Mouse (Mus musculus) kidney, adult 9 months (tissue): ENCODE results near the gene Gm10277.

Experiments
- DNase-seq: peaks from one replicate; pipeline ENCODE4 v3.0.0; 2022

Gene Gm10277

DNA sequence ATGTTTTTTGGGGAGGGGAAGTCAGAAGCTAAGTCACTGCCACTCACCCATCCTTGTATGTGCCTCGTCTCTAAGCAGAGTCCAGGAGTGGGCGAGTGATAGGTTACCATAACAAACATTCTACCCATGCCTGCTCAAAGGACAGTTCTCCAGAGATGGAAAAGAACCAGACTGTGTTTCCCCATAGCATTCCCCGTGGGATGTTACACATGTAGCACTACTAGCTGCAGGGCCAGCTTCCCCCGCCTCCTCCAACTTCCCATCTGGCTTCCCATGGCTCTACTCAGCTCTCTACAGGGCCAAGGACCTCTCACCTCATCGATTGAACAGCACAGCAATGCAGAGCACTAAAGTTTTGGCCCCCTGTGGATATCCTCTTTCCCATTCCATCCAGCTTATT, 7.7 kb upstream of the Gm10277 start:
- no peak for DNase-seq

DNA sequence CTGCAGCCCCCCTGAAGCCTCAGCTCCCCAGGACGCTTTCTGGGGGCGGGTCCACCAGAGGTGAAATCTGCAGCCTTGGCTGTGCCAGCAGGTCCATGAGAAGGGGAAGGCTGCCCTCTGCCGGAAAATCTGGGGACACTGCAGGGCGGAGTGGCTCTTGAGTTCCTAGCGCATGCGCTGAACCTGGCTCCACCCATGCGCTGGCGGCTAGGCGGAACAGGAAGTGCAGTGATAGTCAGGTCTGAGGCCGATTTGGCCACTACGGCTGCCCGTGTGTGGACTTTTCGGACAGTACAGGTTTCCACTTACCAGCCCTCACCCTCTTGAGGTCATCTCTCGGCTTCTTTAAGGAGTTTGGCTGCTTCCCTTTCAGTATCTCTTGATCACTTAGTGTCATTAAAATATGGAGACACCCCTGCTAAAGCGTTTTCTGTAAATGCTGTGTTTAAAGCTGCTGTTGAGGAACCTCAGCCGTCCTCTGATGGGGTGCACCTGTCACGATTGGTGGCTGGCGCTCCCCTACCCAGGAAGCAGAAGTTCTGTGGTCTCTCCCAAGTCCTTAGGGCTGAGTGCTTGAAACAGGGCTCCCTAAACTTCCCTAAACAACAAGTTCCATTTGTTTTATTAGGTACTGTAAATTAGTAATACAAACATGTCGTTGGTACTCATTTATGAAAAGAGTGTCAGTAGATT, 5.8 kb upstream of the Gm10277 start:
- DNase-seq: peak; percentile 99

DNA sequence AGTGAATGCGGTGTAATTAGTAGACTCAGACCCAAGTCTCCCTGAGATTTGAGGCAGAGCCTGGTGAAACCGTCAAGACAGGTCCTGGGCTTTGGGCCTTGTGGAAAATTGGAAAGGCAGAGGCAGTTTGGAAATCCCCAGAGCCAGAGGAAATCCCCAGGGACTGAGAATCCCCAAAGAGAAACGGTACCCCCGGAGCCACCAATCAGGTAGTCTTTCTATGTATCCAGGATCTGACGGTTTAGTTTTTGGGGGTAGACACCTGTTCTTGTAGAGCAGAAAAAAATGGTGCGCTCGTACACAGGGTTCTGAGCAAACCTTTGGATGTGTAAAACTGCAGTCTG, 5.0 kb upstream of the Gm10277 start:
- DNase-seq: no peak

DNA sequence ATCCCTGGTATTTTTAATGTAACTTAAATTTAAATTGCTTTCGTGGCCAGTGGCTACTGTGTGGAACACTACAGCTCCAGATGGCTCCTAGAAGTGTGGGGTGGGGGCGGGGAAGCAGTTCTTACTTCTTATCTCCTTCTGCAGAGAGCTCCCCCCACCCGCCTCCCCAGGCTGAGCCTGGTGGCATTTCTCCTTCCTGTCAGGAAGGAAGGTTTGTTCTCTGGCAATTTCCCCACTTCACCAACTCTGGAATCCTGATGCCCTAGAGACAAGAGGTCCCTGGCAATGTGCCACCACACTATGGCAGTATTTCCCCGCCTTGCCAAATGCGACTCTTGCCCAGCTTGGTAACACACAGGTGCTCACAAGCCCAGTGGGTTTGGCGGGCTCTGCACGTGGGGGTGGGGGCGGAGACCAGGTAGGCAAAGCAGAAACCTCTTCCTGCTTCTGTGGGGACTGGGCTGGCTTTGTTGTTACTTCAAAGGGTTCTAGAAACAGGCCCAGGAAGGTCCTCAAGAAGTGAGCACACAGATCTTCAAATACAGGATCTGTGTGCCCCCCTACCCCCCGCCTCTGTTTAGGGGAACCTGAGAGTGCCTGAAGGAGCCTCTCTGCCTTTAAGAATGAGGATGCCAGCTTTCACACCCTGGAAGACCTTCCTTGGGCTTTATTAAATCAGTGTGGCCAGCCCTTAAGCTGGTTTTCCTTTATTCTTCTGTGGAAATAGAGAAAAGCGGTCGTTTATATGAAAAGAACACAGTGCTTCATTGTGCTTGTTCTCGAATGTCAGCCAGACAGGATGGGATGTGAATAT, 4.4 kb upstream of the Gm10277 start:
- DNase-seq: peak; percentile 87

GRCm38 (mm10) chr11:77791241-77791727, 3.7 kb upstream of the Gm10277 start:
- DNase-seq: peak; percentile 57

DNA sequence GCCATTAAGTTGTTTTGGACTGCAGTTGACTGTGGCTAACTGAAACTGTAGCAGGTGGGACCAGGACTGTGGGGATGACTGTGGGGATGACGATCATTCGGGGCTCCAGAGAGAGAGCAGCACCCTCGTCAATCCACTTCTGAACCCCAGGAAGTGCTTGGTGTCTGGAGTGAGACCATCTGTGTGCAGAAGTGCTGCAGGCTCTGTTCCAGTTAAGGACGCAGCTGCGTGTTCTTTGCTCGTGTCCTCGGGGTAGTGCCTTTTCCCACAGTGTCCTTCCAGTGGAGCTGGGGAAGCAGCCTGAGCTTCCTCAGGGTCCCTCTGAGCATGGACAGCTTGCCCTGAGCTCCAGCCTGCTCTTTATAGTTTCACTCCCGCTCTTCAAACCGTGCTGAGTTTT, 2.7 kb upstream of the Gm10277 start:
- no peak for DNase-seq

- DNase-seq: no peak
These were observed 2.0 kb upstream of the Gm10277 start for GRCm38 (mm10) chr11:77789512-77789911.

DNA sequence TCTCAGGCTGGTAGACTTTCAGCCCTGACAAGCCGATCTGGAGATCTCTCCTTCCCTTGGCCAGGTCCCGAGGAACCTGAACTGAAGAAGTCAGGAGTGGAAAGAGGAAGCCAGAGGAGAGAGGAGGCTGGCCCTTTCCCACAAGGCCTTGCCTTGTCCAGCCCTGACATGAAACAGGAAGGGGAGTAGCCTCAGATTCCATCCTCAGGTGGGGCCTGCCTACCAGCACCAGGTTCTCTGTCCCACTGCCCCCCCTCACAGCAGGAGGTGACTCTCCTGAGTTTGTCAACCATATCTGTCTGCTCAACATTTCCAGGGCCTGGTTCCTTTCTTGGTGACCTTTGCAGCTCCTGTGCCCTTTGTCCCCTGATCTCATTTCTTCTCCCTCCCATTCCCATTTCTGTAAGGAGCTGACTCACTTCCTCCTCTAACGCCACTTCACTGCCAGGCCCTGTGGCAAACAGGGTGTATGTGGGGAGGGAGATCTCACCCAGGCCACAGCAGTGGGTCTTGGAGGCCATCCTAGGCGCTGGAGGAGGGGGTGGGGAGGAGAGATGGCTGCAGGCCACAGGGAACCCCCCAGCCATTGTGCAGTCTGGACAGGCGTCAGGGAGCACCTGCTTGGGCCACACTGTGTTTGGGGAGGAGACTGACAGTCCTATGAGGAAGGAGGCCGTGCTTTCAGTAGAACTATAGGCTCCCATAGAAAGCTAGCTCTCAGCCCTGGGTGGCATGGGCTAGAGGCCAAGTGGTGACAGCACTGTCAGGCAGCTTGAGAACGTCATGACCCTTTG, 1.6 kb downstream of the Gm10277 start:
- DNase-seq: peak; percentile 92

DNA sequence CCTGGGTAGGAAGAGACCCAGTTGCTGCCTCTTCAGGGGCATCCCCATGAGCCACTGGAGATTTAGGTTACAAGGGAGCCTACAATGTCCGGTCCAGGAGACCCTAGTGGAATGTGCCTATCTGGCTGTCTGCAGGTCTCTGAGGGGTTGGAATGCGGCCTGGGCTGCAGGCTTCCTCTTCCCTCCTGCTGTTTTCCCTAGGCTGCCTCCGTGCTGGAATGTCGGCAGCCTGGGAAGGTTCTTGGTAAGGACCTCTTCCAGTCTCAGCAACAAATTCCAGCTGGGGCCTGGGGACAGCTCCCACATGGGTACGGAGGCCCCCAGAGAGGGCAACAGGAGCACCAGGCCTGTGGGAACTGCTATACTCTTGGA, 2.2 kb downstream of the Gm10277 start:
- no peak for DNase-seq

DNA sequence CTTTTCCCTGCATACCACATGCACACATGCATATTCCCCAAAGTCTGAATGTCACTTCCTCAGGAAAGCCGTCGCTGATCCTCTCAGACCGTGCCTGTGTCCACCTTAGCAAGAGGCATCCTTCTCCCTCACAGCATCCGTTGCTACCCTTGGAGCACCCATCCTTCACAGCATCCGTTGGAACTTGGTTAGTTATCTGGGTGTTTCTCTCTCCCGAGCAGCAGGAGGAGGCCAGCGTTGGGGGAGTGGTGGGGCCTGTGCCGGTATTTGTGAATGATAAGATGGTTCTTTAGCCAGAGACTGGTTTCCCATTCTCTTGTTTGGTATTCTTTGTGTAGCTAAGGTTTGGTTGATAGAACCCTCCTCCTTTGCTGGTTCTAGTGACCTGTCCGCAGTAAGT, 2.7 kb downstream of the Gm10277 start:
- DNase-seq: no peak

GRCm38 (mm10) chr11:77783747-77784646, 3.5 kb downstream of the Gm10277 start:
- DNase-seq: peak; percentile 71

GRCm38 (mm10) chr11:77783211-77783746, 4.3 kb downstream of the Gm10277 start:
- DNase-seq: peak; percentile 73

GRCm38 (mm10) chr11:77782104-77782815, 5.3 kb downstream of the Gm10277 start:
- DNase-seq: no peak

- no peak for DNase-seq
These were observed 6.5 kb downstream of the Gm10277 start for GRCm38 (mm10) chr11:77781088-77781487.

GRCm38 (mm10) chr11:77779240-77779639, 8.3 kb downstream of the Gm10277 start:
- no peak for DNase-seq

- DNase-seq: no peak
These were observed 9.6 kb downstream of the Gm10277 start for GRCm38 (mm10) chr11:77777937-77778336.

GRCm38 (mm10) chr11:77777436-77777835, 10.1 kb downstream of the Gm10277 start:
- DNase-seq: no peak

DNA sequence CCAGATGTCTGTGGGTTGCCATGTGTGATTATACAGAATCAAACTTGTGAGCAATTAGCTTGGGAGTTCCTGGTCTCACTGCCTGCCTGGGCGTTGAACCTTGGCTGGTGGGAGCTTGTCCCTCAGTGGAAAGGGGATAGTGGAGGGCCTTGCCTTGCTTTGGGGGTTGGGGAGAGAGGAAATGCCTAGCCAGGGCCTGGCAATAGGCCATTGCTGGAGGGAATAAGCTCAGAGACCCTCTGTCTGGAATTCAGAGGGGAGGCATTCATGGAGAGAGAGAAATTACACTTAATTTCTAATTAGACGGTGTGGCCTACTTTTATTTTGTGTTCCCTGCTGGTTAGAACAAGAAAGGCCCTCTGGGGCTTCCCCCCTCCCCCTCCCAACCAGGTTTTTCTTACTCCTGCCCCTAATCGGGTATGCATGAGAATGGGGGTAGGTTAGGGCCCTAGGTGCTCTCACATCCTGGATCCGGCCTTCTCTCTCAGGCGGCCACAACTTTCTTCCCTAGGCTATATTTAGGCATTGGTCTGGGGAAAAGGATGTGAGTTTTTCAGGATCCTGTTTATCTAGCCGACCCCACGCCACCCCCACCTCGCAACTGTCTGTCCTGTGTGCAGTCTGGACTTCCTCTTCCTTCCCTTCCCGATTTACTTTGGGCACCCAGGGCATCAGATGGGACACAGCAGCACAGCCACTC, 11.7 kb downstream of the Gm10277 start:
- DNase-seq: no peak

DNA sequence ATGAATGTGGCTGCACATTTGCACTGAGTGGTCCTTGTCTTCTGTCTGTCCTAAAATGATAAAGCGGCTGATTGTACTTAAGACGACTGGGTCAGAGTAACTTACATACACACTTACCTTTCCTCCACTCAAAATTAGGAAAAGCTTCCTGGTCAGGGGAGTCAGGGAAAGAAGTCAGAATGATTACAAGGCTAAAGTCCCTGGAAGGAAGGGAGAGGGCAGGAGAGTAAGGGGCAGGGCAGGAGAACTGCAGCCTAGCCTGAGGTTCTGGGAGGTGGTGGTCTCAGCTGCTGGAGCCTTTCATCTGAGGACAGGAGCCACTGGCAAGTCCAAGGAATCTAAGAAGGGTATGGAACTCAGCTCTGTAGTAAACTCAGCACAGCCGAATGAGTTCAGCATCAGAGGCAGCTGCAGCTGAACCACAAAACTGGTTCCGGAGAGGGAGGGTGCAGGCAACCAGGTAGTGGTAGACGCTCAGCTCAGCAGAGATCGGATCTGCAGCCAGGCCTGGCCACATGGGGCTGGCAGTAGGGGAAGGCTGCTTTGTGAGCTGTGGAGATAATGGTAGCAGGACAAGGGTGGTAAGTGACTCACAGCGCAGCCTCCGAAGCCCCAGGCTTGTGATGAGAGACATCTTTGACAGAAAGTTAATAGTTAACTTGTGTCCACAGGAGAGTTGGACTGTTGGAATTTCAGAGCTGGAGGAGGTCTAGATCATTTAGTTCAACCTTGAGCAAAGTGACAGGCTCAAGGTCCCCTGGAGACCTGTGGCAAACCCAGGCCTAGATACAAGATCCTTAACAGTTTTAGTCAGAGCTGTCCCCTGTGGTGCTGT, 15.5 kb downstream of the Gm10277 start:
- peak; percentile 90 for DNase-seq

GRCm38 (mm10) chr11:77770346-77770745, 17.2 kb downstream of the Gm10277 start:
- DNase-seq: no peak
